Mouse (Mus musculus): ENCODE measurements around the gene Tmed9. TPM values are rescaled to one million over a fixed set of nuclear protein-coding genes. Genes with fewer than 3 reads are reported as not detected.
"Not testable (repeated sequence)": the region's sequence is repeated elsewhere in the genome, so short reads cannot be mapped to it uniquely, and the experiment has no call there.

Tmed9 gene
- polyA plus RNA-seq, 1 experiment = 166 TPM

DNA sequence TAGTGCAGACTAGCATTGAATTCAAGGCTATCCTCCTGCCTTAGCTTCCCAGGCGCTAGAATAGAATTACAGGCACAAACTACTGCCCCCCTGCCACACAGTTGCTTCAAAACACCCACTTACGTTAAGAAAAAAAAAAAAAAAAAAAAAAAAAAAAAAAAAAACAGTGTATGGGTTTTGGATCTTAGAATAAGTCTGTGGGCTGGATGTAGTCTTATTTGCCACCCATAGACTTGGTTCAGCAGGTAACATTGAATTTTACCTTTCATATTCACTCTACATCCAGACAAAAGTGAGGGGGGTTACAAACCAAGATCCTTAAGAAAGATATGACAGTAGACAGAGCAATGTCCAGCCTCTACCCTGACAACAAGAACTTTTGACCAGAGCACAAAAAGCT is 5.6 kb upstream of the Tmed9 start:
- DNase-seq (ENCODE audit: low read depth) = no peak

DNA sequence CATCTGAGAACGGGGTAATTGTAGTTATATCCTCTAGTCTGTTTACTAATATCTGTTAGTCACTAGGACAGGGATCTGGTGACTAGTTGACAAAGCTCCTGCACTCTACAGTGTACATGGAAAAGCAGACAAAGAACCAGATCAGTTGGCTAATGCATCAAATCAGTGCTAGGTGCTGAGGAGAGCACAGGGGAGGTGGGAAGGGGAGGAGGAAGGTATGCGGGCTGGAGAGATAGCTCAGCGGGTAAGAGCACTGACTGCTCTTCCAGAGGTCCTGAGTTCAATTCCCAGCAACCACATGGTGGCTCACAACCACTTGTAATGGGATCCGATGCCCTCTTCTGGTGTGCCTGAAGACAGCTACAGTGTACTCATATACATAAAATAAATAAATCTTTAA is 5.0 kb upstream of the Tmed9 start:
- not testable (repeated sequence) for DNase-seq (ENCODE audit: low read depth)

GRCm38 (mm10) chr13:55569726-55570285 is 3.7 kb upstream of the Tmed9 start:
- no peak for DNase-seq (ENCODE audit: low read depth)

GRCm38 (mm10) chr13:55570286-55570973 is 3.1 kb upstream of the Tmed9 start:
- DNase-seq (ENCODE audit: low read depth) = no peak

- no peak for DNase-seq (ENCODE audit: low read depth)
Measured at GRCm38 (mm10) chr13:55571027-55571751, 2.3 kb upstream of the Tmed9 start, which contains the start of gene Fam193b. Gene Fam193b, minus strand, starts transcription at chr13:55571120.

DNA sequence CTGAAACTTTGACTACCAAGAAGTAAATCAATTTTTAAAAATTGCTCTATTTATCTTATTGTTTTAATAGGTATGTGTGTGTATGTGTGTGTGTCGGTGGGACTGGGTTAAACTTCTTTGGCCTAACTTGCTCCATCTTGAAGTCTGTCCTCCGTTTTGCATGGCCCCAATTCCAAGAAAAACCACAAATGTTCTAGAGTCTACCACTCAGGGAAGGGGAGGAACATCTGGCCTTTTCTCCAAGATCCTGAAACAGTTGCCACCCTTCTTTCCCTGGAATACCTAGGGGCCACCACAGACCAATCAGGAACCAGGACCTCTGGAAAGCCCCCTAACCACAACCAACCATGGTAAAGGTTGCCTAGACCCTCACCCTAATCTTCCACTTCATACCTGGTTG is 1.6 kb upstream of the Tmed9 start:
- no peak for DNase-seq (ENCODE audit: low read depth)

DNA sequence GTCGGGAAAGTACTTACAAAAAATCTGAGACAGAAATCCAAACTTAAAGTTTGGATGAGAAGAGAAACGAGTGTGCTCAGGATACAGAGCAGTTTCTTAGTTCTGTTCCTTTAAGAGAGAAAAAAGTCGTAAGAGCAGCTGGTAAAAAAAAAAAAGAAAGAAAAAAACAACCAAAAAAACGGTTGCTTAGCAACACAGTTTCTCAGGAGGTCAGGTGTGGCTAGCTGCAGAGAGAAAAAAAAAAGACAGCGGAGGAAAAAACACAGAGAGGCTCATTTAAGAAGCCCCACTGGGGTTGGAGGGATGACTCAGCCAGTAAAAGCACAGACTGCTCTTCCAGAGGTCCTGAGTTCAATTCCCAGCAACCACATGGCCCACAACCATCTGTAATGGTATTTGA is 789 bp downstream of the Tmed9 start:
- no peak for DNase-seq (ENCODE audit: low read depth)

- DNase-seq (ENCODE audit: low read depth) = no peak
Measured at GRCm38 (mm10) chr13:55575932-55576331, 2.4 kb downstream of the Tmed9 start.

DNA sequence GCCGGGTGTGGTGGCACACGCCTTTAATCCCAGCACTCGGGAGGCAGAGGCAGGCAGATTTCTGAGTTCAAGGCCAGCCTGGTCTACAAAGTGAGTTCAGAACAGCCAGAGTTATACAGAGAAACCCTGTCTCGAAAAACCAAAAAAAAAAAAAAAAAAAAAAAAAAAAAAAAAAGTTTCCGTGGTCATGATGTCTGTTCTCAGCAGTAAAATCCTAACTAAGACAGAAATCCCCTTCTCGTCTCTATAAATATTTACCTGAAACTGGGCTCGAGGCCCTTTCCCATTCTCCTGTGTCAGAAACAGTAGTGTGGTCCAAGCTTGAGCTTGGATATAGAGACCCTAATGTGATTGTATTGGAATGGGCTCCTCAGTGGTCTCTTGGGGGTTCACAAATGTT is 3.3 kb downstream of the Tmed9 start:
- not testable (repeated sequence) for DNase-seq (ENCODE audit: low read depth)

- no peak for DNase-seq (ENCODE audit: low read depth)
Measured at GRCm38 (mm10) chr13:55578086-55578485, 4.6 kb downstream of the Tmed9 start.

- no peak for DNase-seq (ENCODE audit: low read depth)
Measured at GRCm38 (mm10) chr13:55591961-55592490, 18.5 kb downstream of the Tmed9 start.

DNA sequence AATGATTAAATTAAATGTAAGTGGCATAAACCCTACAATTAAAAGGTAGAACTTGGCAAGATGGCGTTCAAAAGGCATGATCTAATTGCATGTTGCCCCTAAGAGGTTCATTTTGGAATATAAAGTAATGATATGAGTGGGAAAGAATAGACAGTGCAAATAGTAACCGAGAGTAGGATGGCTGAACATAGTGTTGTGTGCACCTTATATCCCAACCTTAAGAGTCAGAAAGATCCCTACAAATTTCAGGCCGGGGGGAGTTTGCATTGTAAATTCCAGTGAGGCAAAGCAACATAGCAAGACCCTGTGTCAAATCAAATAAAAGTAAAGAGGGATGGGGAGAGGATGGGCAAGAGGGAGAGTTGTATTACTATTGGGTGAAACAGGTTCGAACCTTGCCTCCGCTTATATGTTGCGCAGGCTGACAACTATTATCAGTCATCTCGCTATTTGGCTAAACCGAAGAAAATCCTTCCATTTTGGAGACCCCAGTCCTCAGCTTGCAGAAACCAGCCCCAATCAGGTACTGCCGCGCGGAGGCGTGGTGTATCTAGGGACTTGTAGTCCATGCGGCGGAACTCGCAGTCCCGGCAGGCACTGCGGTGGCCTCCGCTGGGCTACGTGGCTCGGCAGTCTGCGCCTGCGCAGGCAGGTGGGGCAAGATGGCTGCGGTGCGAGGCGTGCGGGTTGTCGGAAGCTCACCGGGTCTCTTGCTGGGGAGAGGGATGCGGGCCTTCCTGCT is 19.2 kb downstream of the Tmed9 start:
- DNase-seq (ENCODE audit: low read depth) = no peak

DNA sequence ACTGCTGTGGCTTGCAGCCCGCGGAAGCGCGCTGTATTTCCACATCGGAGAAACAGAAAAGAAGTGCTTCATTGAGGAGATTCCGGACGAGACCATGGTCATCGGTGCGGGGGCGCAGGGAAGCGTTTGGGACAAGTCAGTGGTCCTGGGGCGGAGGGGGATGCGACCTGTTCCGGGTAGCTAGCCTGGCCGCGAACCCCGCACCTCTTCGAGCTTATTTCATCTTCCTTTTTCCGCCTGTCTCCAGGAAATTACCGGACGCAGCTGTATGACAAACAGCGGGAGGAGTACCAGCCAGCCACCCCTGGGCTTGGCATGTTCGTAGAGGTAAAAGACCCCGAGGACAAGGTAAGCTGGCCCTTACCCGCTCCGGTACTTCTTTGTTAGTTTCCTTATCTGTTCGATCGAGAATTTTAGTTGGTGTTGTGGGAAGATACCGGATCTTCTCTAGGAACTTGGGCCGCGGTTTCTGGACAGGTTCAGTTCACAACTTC is 19.8 kb downstream of the Tmed9 start:
- no peak for DNase-seq (ENCODE audit: low read depth)

DNA sequence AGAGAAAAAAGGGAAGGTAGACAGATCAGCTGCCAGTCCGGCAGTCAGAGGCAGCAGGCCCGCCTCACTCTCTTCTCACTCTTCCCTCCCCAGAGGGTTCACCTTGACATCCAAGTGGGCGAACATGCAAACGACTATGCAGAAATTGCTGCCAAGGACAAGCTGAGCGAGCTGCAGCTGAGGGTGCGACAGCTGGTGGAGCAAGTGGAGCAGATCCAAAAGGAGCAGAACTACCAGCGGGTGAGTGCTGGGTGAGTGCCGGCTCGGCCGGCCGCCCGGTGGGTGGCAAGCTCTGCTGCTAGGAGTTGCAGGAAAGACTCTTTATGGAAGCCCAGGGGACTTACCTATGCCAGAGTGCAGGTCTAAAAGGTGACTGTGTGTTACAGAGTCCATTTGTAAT is 21.8 kb downstream of the Tmed9 start:
- DNase-seq (ENCODE audit: low read depth) = no peak

DNA sequence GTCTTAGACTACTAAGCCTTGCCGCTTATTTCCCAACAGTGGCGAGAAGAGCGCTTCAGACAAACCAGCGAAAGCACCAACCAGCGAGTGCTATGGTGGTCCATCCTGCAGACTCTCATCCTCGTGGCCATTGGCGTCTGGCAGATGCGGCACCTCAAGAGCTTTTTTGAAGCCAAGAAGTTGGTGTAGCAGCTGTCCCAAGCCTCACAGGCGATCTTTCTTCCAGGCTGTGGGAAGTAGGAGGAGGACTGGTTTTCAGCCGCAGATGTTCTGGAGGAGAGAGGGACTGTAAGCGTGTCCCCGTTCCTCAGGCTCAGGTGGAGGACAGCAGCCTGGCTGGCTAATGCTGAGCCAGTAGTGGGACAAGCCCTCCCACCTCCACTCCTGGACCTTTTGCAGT is 23.3 kb downstream of the Tmed9 start:
- no peak for DNase-seq (ENCODE audit: low read depth)

DNA sequence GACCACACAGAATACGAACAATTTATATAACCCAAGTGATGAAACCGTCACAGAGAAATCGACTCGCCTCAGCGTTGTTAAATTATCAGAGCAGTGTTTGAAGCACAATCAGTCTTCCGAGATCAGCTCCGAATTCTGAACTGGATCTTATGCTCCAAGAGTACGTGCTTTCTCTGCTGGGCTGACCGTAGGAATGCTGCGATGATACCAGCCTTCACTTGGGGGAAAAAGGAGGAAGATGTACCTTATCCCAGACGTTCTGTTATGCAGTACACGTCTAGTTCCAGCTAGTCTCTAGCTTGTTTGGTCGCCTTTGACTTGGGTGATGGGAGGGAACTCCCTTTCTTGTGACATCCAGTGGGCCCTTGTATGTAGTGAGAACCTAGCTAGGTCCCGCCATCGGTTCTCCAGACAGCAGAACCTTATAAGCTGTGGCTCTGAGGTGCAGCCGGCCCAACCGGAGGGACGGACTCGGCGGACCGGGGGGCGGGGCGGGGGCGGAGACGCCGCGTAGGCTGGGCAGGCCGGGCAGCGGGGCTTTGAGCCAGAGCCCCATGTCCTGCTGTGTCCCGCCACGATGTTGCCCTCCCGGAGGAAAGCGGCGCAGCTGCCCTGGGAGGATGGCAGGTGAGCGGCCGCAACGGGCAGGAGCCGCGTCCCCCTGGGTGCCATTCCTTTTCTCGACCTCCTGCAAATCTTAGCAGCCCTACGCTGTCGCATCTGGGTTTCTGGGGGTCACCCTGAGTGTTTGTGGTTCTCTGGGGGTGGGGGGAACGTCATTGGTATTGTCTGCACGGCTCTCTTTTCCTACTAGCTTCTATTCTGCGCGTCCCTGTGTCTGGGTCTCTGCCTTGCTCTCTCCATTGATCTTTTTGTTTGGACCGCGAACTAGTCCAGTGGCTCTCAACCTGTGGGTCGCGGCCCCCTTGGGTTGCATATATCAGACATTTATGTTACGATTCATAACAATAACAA is 26.3 kb downstream of the Tmed9 start, which contains the start of gene B4galt7:
Gene B4galt7 (plus strand): TSS at position 331 of the 975 bp plus-strand sequence.
- no peak for DNase-seq (ENCODE audit: low read depth)

- no peak for DNase-seq (ENCODE audit: low read depth)
Measured at GRCm38 (mm10) chr13:55600657-55601056, 27.1 kb downstream of the Tmed9 start.

DNA sequence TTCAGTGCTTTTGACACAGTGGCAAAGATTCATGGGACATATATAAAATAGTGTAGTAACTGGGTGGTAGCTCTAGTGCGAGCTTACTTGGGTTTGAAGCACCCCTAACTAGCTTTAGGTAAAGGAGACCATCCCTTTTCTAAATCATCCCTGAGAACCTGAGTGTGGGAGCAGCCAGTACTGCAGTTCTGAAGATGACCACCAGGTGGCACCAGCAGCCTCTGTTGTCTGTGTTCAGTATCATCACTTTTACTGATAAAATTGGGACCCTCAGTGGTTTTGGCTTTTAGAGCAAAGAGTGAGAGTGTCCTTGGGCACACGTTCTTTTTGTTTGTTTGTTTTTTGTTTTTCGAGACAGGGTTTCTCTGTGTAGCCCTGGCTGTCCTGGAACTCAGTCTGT is 28.1 kb downstream of the Tmed9 start:
- DNase-seq (ENCODE audit: low read depth) = no peak

DNA sequence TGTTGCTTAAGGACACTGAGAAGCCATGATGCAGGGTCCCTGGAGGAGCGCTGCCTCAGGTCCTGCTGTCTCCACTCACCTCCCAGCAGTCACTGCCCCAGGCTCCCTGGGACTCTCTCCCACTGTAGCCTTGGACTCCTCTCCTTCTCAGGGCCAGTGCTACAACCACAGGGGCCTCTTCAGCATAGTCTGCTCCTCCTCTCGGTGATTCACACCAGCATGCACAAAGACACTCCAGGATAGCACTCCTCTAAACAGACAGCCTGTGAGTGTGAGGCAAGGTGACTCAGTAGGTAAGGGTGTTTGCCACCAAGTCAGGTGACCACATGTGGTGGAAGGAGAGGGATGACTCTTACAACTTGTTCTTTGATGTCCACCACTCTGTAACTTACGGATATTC is 31.1 kb downstream of the Tmed9 start:
- no peak for DNase-seq (ENCODE audit: low read depth)

DNA sequence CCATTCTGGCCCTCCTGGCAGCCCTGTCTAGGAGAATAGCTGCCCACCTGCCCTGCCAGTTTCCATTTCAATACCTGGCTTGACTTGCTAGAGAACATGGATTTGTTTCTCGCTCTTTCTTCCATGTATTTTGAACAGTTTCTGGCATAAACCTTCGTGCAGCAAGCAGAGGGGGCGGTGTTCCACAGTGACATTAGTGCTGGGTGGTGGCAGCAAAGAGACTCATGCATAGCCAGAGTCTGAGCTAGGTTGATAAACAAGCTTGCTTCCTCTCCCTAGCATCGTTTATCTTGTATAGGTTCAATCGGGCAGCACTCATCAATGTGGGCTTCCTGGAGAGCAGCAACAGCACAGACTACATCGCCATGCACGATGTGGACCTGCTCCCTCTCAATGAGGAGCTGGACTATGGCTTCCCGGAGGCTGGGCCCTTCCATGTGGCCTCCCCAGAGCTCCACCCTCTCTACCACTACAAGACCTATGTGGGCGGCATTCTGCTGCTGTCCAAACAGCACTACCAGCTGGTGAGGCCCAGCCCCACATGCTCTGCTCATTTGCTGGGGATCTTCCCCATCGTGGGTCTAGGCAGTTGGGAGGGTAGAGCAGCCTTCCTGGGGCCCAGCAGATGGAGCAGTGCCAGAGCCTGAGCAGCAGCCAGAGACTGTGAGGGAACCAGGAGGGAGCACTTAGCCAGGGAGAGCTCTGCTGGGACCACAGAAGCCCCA is 33.5 kb downstream of the Tmed9 start:
- DNase-seq (ENCODE audit: low read depth) = no peak

All from gonadal fat pad, adult 2 months (tissue).